Mouse (Mus musculus) heart, embryonic 12.5 days (tissue): Measurements from ENCODE around the gene Ryk. TPM values are rescaled to one million over a fixed set of nuclear protein-coding genes. Genes with fewer than 3 reads are reported as not detected.

Source experiments
- ATAC-seq: fragments of 200-750 bp; cut with Nextera tagmentation; 2 replicates; pipeline ENCODE4 v1.8.0; 2017; ENCODE audit warnings: moderate TSS enrichment, moderate library complexity; ENCODE audit not compliant: insufficient number of reproducible peaks, low FRiP score
- H3K27ac ChIP-seq: fragments of 300-500 bp; sonication (generic); 2 replicates; pipeline ENCODE4 v1.5.1; 2016; ENCODE audit warnings: mild to moderate bottlenecking, moderate library complexity; ENCODE audit not compliant: poor library complexity, severe bottlenecking
- H3K27me3 ChIP-seq: fragments of 300-500 bp; sonication (generic); replicated peaks from 2 replicates; pipeline ENCODE4 v1.6.1; 2016; ENCODE audit warnings: mild to moderate bottlenecking, moderate library complexity
- H3K36me3 ChIP-seq: fragments of 300-500 bp; sonication (generic); 2 replicates; pipeline ENCODE4 v1.6.1; 2016; ENCODE audit warnings: mild to moderate bottlenecking, moderate library complexity
- H3K4me1 ChIP-seq: fragments of 300-500 bp; sonication (generic); replicated peaks from 2 replicates; pipeline ENCODE4 v1.6.1; 2016; ENCODE audit warnings: mild to moderate bottlenecking
- H3K4me2 ChIP-seq: fragments of 300-500 bp; sonication (generic); 2 replicates; pipeline ENCODE4 v1.6.1; 2016; ENCODE audit warnings: mild to moderate bottlenecking, moderate library complexity
- H3K4me3 ChIP-seq: fragments of 300-500 bp; sonication (generic); 2 replicates; pipeline ENCODE4 v1.5.1; 2016; ENCODE audit warnings: mild to moderate bottlenecking
- H3K9ac ChIP-seq: fragments of 300-500 bp; sonication (generic); 2 replicates; pipeline ENCODE4 v1.6.1; 2016; ENCODE audit warnings: mild to moderate bottlenecking, moderate library complexity
- H3K9me3 ChIP-seq: fragments of 300-500 bp; sonication (generic); replicated peaks from 2 replicates; pipeline ENCODE4 v1.6.1; 2016; ENCODE audit warnings: mild to moderate bottlenecking, moderate library complexity
- WGBS: fragments of 180-500 bp; shearing (Covaris S2); methylation state at CpG from one replicate; pipeline ENCODE4 v1.1.7; 2016; 5-methylcytosine and 5-hydroxymethylcytosine counted together
- polyA plus RNA-seq: library from polyadenylated mRNA; unstranded; fragments of >200 nt; fragmentation: Nextera tagmentation; extraction: Ambion mirVana; gene quantifications from 2 replicates; pipeline ENCODE4 v1.2.1, GENCODE M21; 2016

Ryk gene
- polyA plus RNA-seq, 1 experiment from 2014 or later, result 14.5 TPM

DNA sequence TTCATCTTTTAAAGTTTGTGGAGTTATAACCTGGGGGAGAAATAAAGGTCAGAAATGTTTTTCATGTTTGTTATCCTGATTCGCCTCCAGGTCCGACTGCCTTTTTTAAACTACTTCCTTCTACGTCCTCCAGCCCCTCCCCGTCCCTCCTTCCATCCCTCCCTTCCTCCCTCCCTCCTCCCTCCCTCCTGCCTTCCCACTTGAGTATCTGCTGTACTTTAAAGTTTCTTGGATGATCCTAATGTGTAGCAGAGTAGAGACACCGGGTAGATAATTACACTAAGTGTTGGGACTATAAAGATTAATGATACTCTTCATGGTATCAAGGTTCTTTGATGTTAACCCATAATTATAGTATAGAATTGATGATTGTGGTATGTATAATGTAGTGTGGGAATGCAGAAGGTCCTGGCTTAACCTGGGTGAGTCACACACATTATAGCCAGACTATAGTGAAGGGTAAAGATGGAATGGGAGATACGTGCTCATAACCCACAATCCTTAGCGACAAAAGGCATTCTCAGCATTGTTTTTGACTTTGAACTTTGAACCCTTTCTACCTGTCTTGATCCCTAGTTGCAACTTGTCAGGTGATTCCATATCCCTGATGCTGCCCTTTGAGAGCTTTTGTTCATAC, 41.5 kb downstream of the Ryk start:
- no peaks in the 10 kb centered on the region for H3K27me3 ChIP-seq
- H3K9me3 ChIP-seq, result no peaks in the 10 kb centered on the region
- 81% methylated on average over 7 of the region's 7 CpGs for WGBS

DNA sequence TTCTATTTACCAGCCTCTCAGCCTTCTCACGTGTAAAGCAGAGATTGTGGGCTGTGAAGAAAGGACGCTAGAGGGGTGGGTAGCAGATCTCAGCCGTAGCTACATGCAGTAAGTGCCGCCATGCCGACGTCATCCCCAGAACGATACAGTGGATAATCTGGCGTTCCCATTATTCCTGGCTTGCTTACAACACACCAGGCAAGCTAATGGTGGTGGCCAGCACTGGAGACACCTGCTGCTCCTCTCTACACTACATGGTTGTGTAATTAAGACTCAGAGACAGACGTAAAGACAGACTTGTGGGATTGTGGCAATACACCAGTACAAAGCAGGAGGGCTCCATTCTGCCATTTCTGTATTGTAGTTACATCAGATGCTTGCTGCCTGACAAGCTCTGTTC, 43.2 kb downstream of the Ryk start:
- Histone ChIP-seq H3K9ac (no peak overlapping the region), H3K27me3 (no peaks in the 10 kb centered on the region), H3K36me3 (peaks cover 47% of the 10 kb centered on the region), H3K27ac (no peak overlapping the region), H3K4me3 (no peak overlapping the region), H3K9me3 (no peaks in the 10 kb centered on the region), H3K4me1 (0 out of 2 replicates have a peak, but pooled peaks cover 4% of the 10 kb centered on the region), H3K4me2 (no peak overlapping the region)
- WGBS, result 81% methylated on average over 9 of the region's 9 CpGs
- no peak for ATAC-seq

More for the DNA sequence above, 41.5 kb downstream of the Ryk start:
- 0 out of 2 replicates have a peak, but pooled peaks cover 2% of the 10 kb centered on the region for H3K4me1 ChIP-seq
- H3K27ac ChIP-seq, result no peak overlapping the region
- ATAC-seq, result no peak
- peaks cover 55% of the 10 kb centered on the region for H3K36me3 ChIP-seq
- no peak overlapping the region for H3K4me2 ChIP-seq
- H3K4me3 ChIP-seq, result no peak overlapping the region
- H3K9ac ChIP-seq, result no peak overlapping the region

DNA sequence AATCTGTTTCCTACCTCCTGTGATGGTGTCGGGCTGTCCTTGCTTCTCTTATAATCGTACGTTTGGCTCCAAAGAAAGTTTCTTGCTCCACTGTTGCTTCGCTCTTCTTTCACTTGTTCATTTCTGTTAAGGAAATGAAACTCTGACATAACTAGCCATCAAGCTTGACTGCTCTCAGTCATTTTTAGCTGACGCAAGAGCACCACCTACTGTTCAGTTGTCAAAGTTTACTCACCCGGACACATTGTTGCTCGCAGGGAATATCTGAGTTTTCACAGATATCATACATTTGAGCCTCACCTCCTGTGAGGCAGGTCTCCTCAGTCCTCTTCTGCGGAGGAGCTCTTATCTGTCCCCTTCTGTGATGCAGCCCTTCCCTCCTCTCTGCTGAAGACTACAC, 44.8 kb downstream of the Ryk start:
- H3K4me3 ChIP-seq, result no peak overlapping the region
- WGBS, result 53% methylated on average over 8 of the region's 8 CpGs
- no peak overlapping the region for H3K27ac ChIP-seq
- H3K4me1 ChIP-seq, result 0 out of 2 replicates have a peak, but pooled peaks cover 4% of the 10 kb centered on the region
- no peak overlapping the region for H3K4me2 ChIP-seq
- no peak overlapping the region for H3K9ac ChIP-seq
- no peaks in the 10 kb centered on the region for H3K9me3 ChIP-seq
- H3K27me3 ChIP-seq, result no peaks in the 10 kb centered on the region
- ATAC-seq, result no peak
- peaks cover 45% of the 10 kb centered on the region for H3K36me3 ChIP-seq

DNA sequence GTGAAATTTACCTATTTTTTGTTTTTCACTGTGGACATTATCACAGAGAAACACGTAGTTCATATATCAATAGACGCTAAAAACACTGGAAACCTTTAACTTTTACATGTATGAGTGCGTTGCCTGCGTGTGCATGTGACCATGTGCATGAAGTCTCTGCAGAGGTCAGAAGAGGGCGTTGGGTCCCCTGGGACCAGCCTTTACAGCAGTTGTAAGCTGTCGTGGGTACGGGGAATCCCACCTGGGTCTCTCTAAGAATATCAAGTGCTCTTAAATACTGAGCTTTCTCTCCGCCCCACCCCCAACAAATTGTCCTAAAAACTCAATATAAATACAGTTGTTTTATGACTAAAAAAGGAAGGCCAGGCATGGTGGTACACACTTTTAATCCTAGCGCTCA, 50.0 kb downstream of the Ryk start:
- no peak overlapping the region for H3K27ac ChIP-seq
- no peaks in the 10 kb centered on the region for H3K9me3 ChIP-seq
- H3K4me3 ChIP-seq, result no peak overlapping the region
- WGBS, result 88% methylated on average over 9 of the region's 9 CpGs
- H3K27me3 ChIP-seq, result no peaks in the 10 kb centered on the region
- ATAC-seq, result no peak
- peaks cover 22% of the 10 kb centered on the region for H3K36me3 ChIP-seq
- H3K4me2 ChIP-seq, result no peak overlapping the region
- no peak overlapping the region for H3K9ac ChIP-seq
- H3K4me1 ChIP-seq, result peaks cover 11% of the 10 kb centered on the region; the same call in 1 of the 2 replicates

DNA sequence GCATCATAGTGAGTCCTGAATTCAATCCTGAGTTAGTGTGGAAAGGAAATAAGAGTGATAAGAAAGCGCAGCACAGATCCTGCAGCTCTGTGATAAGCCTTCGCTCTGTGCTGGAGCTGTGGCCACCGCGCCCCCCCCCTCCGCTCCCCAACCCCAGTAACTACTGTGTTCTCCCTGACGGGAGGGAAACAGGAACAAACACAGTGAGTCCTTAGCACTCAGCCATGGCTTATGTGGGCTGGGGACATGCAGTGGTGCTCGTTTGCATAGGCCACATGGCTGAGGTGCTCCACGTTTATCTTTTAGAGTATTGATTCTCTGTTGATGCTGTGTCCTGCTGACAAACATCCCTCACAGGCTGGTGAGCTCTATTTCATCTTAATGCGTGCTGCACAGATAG, 55.4 kb downstream of the Ryk start:
- H3K4me2 ChIP-seq, result no peak overlapping the region
- WGBS, result 18% methylated on average over 9 of the region's 9 CpGs
- H3K9me3 ChIP-seq, result no peaks in the 10 kb centered on the region
- no peak overlapping the region for H3K4me3 ChIP-seq
- H3K36me3 ChIP-seq, result peaks cover 29% of the 10 kb centered on the region
- peak overlapping the region; percentile 33; the same call in 1 of the 2 replicates for H3K27ac ChIP-seq
- no peak overlapping the region for H3K9ac ChIP-seq
- H3K4me1 ChIP-seq, result peaks cover 13% of the 10 kb centered on the region; the same call in 1 of the 2 replicates
- ATAC-seq, result peak; percentile 90
- H3K27me3 ChIP-seq, result no peaks in the 10 kb centered on the region

DNA sequence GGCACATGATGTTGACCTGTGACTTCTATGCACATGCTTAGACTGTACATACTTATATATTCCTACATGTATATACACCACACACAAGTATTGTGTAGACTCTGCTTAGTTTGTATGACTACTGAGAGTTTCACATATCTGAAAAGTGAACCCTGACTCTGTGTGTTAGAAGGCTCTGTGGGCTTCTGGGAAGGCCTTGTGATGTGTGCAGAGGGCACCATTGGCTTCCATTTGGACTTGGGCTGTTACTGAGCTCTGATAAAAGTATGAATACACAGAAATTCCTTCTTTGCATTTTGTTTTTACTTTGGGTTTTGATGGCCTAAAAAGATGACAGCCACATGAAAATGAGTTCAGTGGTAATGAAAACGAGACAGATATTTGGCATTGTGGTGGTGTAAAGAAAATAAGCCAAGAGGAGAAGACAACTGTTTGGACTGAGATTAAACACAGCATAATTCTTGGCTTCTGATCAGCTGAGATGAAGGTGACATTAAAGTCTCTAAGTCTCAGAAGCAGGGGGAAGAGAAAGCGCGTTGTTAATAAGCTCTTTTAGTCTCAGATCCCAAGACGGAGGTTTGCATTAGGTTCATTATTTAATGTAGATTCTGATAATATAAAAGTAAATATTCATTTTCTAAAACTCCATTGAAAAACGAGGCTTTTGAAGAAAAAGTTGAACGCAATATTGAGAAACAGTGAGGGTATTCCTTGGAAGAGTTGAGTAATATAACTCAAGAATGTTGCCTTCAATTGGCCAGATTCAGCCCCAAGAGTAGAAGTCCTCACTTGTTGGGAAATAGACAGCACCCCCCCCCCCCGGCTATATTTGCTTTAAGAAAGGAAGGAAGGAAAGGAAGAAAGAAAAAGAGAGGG, 58.0 kb downstream of the Ryk start:
- Histone ChIP-seq H3K27me3 (no peaks in the 10 kb centered on the region), H3K9me3 (no peaks in the 10 kb centered on the region), H3K9ac (no peak overlapping the region), H3K4me3 (no peak overlapping the region), H3K27ac (no peak overlapping the region), H3K36me3 (peaks cover 32% of the 10 kb centered on the region), H3K4me2 (no peak overlapping the region), H3K4me1 (peaks cover 13% of the 10 kb centered on the region; the same call in 1 of the 2 replicates)
- no peak for ATAC-seq
- 87% methylated on average over 7 of the region's 7 CpGs for WGBS

DNA sequence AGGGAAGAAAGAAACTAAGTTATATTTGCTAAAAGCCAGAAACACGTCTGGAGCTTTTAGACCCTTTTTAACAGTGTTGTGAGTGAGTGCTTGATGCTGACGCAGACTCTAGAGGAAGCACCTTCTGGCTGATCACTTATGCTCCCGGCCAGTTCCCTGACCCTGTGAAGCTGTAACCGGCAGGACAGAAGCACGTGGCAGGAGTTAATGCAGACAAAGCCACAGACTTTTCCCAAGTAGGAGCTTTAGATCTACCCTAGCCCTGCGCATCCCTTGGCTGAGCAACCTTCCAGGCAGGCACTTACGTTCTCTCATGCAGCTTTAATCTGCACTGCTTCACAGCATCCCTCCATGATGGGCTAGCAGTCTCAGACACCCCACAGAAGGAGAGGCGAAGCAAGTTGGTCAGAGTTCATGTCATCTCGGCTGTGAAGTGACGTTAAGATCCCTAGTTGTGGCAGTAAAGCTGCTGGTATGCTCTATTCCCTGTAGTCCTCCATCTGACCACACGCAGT, 58.7 kb downstream of the Ryk start:
- Histone ChIP-seq H3K4me3 (no peak overlapping the region), H3K27ac (no peak overlapping the region), H3K9me3 (no peaks in the 10 kb centered on the region), H3K36me3 (peaks cover 35% of the 10 kb centered on the region), H3K9ac (no peak overlapping the region), H3K4me1 (peaks cover 13% of the 10 kb centered on the region; the same call in 1 of the 2 replicates), H3K4me2 (no peak overlapping the region), H3K27me3 (no peaks in the 10 kb centered on the region)
- 88% methylated on average over 11 of the region's 11 CpGs for WGBS
- no peak for ATAC-seq

DNA sequence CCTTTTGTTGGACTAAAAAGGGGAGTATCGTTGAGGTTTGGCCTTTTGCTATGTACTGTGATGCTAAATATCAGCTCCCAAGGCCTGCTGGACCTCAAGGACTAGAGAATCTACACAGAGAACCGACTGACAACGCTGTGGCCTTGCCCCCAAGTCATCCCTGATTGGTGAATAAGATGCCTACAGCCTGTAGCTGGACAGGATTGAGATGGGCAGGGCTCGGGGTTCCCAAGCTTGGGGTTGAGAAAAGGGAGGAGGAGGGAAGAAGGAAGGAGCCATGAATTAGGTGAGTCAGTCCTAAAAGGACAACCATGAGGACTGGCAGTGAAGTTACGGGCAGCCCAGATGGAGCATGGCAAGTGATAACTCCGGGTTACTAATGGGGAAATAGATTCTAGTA, 65.2 kb downstream of the Ryk start:
- WGBS, result 89% methylated on average over 6 of the region's 6 CpGs
- H3K27me3 ChIP-seq, result no peaks in the 10 kb centered on the region
- no peak overlapping the region for H3K4me2 ChIP-seq
- no peaks in the 10 kb centered on the region for H3K9me3 ChIP-seq
- no peaks in the 10 kb centered on the region for H3K4me1 ChIP-seq
- H3K36me3 ChIP-seq, result peaks cover 56% of the 10 kb centered on the region
- no peak overlapping the region for H3K4me3 ChIP-seq
- no peak overlapping the region for H3K9ac ChIP-seq
- ATAC-seq, result no peak
- H3K27ac ChIP-seq, result no peak overlapping the region

DNA sequence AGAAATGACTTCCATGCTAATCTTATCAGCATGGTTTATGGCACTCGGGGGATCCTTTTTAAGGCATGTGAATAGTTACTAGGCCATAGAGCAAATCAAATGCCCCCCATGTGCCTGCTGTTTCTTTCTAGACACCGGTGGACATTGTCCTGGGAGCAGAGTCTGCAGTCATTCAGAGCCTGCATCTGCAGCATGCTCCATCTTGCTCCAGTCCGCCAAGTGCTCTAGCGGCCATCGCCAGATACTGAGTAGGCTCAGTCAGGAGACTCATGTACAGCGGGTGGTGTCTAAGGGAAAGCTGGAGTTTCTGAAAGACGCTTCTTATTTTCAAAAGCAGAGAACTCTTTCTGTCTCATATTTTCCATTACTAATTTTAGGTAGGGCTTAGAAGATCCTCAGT, 67.6 kb downstream of the Ryk start:
- Histone ChIP-seq H3K27me3 (no peaks in the 10 kb centered on the region), H3K9ac (no peak overlapping the region), H3K9me3 (no peaks in the 10 kb centered on the region), H3K4me2 (no peak overlapping the region), H3K27ac (no peak overlapping the region), H3K4me1 (no peaks in the 10 kb centered on the region), H3K36me3 (peaks cover 69% of the 10 kb centered on the region), H3K4me3 (no peak overlapping the region)
- no peak for ATAC-seq
- 84% methylated on average over 7 of the region's 7 CpGs for WGBS

DNA sequence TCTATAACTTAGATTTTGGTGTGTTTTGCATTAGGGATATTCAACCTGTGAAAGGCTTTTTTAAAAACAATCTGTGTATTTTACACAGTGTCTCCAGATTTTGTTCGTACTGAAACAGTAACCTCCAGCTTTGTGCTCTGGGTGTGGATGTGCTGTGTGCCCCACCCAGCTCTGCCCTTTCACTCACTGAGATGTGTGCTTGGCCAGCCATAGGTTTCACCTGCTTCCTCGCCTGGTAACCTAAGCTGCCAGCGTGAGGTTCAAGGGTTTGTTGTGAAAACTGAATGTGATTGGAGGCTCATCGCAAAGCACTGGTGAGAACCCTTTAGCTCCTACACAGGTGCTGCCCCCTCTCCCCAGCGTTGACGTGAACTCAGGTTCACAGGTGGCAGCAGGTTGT, 70.2 kb downstream of the Ryk start:
- 86% methylated on average over 6 of the region's 6 CpGs for WGBS
- ATAC-seq, result no peak
- H3K4me3 ChIP-seq, result no peak overlapping the region

DNA sequence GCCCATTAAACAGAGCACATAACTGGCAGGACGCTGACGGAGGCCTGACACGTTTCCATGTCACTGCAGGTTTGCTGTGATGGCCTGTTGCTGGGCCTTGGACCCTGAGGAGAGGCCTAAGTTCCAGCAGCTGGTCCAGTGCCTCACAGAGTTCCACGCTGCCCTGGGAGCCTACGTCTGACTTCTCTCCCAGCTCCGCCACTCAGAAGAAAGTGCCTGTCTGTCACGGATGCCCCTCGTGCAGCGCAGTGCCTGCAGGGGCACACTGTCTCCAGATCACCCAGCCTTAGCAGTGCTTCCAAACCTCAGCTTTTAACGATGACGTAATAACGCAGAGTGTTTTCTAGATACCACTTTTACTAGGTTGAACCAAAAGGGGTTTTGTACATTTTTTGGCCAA, 72.1 kb downstream of the Ryk start:
- Histone ChIP-seq H3K4me2 (no peak overlapping the region), H3K4me3 (no peak overlapping the region), H3K27ac (no peak overlapping the region), H3K4me1 (no peaks in the 10 kb centered on the region), H3K9me3 (0 out of 2 replicates have a peak, but pooled peaks cover 6% of the 10 kb centered on the region), H3K36me3 (peaks cover 73% of the 10 kb centered on the region), H3K27me3 (no peaks in the 10 kb centered on the region), H3K9ac (no peak overlapping the region)
- WGBS, result 85% methylated on average over 12 of the region's 12 CpGs
- ATAC-seq, result no peak

More for the DNA sequence above, 70.2 kb downstream of the Ryk start:
- 0 out of 2 replicates have a peak, but pooled peaks cover under 1% of the 10 kb centered on the region for H3K9me3 ChIP-seq
- H3K9ac ChIP-seq, result no peak overlapping the region
- no peaks in the 10 kb centered on the region for H3K4me1 ChIP-seq
- no peak overlapping the region for H3K27ac ChIP-seq
- H3K4me2 ChIP-seq, result no peak overlapping the region
- H3K36me3 ChIP-seq, result peaks cover 64% of the 10 kb centered on the region
- no peaks in the 10 kb centered on the region for H3K27me3 ChIP-seq
